Mouse (Mus musculus) ovary, postnatal 10 days (tissue): ENCODE data around the gene Ano4.
"Not testable (repeated sequence)": the region's sequence is repeated elsewhere in the genome, so short reads cannot be mapped to it uniquely, and the experiment has no call there.

ENCODE experiments used
- DNase-seq: peaks from one replicate; pipeline ENCODE4 v3.0.0; 2022; ENCODE audit warnings: low spot score

The Ano4 gene

DNA sequence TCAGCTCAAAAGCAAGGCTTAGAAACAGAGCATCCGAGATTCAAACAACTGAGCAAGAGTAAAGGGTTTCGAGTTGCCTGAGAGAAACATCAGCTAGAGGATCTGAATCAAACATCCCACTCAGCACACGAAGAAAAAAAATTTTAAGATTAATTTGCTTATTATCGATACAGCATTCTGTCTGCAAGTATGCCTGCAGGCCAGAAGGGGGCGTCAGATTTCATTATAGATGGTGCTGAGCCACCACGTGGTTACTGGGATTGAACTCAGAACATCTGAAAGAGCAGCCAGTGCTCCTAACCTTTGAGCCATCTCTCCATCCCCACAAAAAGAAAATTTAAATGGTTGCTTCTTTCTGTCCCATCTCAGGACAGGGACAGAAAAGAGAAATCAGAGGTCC is 223.2 kb downstream of the Ano4 start:
- no peak for DNase-seq

DNA sequence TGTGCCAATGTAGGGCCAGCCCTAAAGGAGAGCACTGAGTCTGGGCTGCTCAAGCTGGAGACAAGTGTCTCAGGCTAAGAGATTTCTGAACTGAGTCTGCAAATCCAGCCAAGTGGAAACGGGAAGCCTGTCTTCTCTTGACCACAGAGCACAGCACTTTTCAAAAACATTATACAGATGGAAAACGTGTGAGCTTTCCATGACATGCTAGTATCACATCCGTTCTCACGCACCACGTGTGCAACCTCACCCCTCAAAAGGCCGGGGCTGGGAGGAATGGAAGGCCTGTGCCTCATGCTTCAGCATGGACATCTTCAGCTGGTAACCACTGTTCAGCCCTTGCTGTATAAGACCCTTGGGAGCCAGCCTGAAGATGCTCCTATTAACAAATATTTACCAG is 230.2 kb downstream of the Ano4 start:
- DNase-seq, result no peak

DNA sequence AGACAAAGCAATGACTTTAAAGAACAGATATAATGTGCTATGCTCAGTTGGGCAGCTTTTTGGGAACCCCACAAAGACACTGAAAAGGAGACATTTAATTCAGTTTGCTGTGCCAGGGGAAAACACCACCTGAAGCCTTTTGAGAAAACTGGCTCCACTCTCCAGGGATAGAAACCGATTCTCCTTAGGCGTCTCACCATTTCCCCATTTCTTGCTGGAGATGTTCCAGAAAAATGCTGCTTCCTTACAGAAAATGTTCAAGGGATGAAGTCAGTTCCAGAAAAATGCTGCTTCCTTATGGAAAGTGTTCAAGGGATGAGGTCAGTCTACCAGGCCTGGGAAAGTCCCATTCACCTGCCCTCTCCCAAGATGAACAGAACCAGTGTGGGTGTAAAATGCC is 233.1 kb downstream of the Ano4 start:
- DNase-seq, result no peak

DNA sequence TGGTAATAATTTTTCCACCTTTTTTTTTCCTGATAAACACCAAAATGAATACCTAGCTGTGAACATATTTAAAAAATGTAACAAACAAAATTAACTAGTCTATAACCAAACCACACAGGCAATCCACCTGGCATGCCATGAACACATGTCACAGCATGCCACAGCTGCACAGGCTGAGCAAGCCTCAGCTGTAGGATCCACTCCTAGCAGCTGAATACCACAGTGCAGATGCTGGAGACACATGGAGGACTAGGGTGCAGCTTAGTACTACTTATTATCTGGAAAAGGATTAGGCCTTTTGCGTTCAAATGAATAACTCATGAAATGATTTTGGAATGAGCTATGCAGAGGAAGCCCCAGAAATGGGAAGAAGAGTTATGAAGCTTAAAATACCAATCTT is 233.6 kb downstream of the Ano4 start:
- no peak for DNase-seq

DNA sequence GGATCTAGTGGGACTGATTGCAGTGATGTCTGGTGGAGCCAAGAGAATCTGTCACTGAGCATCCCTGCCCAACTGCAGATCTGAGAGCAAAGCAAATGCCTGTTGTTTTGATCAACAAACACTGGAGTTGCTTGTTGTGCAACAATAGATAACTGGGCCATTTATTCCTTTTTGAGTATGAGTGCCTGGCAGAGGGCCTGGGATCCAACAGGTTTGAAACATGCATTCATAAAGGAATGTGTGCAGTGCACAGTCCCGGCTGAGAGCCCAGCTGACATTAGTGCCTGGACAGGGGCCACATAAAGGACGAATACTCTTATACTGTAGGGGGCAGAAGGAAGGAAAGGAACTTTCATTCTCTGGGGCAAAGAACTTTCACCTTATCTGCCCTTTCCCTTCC is 241.0 kb downstream of the Ano4 start:
- DNase-seq, result no peak

DNA sequence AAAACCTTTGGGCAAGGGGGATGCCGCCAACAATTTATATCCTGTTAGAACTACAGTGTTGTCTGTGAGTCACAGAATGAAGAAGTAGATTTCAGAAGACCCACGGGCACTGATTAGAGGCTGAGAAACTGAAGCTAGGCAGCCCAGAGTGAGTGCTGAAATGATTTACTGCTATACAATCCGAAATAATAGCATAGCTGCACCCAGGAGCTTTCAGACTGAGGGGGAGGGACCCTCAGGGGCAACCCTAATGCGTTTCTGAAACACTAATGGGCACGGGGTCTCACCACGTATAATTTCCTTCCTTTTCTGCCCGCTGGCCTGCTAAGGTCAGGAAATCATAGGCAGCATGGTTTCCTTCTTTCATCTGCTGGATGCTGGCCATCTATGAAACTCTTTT is 242.5 kb downstream of the Ano4 start:
- no peak for DNase-seq

DNA sequence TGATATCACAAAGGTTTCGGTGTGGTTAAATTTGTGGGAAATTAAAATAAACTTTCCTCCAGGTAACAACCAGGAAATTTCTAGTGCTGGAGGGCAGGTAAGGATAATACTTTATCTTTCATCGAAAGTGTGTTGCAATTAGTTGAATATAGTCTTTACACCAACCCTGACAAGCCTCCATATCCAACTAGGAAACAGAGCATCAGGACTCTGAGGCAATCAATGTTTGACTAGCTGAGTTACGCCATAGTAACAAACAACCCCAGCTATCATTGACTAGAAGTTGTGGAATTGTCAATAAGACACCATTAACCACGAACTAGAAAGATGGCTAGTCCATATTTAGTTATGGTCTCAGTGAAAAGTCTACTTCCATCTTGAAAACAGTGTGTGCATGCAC is 246.4 kb downstream of the Ano4 start:
- DNase-seq, result no peak

DNA sequence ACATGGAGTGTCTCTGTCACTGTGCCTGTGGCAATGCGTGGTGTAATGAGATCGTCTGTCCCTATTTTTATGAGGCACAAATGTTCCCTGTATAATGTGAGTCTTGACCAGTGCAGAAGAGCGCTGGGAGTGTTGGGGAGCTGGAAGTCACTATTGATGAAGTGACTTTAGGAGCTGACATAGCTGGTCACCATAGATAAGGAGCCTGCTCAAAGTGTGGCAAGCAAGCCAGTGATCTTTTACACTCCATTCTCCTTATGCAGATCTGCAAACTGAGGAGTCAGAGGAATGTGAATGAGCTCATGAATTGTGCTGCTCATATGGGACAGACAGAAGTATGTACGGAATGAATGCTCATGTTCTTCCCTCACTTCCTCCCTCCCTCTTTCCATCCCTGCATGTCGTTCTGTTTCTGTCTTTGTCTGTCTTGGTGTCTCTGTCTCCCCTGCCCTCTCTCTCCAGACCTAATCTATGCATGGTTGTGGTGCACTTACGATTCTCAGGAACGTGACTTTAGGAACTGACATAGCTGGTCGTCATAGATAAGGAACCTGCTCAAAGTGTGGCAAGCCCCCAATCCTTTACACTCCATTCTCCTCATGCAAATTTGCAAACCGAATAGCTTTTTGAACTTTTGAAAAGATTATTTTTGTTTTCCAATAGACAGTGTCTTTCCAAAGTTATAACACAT is 252.1 kb downstream of the Ano4 start:
- no peak for DNase-seq

DNA sequence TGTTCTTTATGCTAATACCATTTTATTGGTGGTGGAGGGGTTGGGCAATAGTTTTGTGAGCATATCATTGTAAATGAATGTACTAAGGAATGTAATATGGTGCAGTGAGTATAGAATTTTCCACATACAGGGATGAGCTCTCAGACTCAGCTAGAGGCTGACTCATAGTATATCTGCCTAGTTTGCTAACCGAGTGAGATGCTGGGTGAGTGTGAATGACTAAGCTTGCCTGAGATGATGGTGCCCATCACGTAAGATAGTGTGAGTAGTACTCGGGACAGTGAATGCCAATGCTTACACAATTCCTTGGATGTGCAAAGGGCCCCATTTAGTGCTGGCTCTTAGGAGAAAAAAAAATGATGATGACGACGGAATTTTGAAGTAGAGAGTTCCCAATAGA is 267.1 kb downstream of the Ano4 start:
- no peak for DNase-seq

DNA sequence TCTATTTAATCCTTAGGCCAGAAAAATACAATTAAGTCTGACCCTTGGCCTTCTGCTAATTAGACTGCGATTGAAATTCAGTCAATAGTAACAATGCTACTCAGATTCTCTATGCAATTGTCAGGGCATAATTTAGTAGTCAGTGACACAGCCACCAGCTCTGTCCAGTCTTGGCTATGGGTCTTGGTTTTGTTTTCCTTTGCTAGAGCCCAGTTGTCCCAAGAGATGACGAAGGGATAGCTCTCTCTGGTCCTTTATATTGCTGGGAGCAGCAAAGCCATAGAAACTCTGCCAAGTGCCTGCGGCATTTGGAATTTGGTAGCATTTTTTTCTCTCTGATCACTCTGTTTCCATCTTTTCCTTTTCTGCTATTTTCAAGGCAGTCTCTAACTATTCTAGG is 288.7 kb downstream of the Ano4 start:
- DNase-seq, result no peak

DNA sequence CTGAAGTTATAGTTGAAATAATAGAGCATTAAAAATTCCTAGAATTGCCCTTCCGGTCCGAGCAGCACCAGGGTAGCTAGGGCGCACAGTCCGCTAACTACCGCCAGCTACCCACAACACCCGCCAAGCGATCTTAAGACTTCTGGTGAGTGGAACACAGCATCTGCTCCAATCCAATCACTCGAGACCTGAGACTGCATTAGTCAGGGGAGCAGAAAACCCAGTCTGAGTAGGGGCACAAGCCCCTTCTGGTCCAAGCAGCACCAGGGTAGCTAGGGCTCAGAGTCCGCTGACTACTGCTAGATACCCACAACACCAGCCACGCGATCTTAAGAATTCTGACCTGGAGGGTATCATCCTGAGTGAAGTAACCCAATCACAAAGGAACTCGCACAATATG is 299.6 kb downstream of the Ano4 start:
- not testable (repeated sequence) for DNase-seq

DNA sequence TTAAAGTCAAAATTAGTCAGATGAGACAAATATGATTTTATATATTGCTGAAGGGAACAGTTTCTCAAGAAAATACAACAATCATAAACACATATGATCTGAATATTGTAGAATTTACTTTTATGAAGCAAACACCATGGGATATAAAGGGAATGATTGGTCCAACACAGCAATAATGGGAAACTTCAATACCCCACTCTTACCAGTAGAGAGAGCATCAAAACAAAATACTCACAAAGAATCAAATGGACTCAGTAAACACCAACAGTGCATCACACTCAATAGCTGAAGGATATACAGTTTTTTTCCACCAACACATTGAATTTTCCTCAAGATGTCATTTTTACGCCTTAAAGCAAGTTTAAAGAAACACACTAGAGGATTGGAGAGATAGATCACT is 300.4 kb downstream of the Ano4 start:
- DNase-seq, result no peak

DNA sequence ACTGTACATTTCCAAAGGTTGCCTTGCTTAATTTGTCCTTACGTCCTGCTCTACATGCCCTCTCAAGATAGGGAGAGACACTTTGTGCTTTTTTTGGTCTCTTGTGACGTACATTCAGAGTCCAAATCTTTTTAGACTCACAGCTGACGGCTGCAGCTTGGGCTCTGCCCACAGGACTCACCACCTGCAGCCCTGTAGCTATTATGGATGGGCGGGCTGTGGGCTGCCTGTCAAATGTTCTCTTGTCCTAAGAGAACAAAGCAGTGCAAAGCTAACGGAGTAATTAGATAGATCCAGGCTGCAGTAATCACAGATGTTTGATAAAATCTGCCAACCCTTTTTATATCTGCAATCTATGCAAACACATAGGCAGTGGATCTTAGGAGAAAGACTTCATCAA is 325.6 kb downstream of the Ano4 start:
- DNase-seq, result no peak

DNA sequence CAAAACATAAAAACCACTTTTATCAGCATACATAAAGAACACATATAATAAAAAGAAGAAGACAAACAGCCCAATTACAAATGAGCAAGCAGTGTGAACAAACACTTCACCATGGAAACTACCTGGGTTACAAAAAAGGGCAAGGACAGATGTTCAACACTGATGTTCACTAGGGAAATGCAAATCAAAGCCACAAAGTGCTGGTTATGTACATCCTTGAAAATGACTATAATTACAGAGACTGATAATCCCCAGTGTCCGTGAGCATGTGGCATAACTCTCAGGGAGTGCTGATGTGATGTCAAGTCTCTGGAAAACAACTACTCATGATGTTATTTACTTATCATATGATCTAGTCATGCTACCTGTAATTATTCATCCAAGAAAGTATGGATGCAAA is 336.3 kb downstream of the Ano4 start:
- no peak for DNase-seq

DNA sequence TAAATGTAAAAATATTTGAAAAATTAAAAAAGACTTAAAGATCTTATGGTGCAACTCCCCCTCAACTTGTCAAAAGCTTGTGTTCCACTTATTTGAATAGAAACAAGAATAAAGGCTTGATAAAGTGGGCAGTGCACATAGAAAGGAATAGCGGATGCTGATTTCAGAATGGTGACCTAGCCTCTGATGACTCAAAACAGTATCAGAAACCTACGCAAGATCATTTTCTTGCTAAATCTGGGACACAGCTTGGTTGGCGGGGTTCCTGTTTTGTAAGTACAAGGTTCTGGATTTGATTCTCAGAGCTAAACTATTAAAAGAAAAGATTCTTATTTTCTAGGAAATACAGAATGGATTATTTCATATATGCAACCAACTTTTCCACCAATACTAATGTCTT is 340.0 kb downstream of the Ano4 start:
- DNase-seq, result no peak

DNA sequence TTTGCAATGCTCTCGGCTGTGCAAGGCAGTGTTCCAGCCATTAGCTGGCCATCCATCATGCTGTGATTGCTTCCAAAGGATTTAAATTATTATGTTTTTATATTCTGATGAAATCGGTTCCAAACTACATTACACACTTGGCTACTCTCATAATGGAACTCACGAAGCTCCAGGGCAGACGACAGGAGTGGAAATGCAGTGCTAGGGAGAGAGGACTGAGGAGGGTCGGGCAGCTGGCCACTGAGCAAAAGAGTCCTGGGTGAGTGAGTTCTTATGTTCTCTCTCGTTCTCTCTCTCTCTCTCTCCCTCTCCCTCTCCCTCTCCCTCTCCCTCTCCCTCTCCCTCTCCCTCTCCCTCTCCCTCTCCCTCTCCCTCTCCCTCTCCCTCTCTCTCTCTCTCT is 357.6 kb downstream of the Ano4 start:
- no peak for DNase-seq

DNA sequence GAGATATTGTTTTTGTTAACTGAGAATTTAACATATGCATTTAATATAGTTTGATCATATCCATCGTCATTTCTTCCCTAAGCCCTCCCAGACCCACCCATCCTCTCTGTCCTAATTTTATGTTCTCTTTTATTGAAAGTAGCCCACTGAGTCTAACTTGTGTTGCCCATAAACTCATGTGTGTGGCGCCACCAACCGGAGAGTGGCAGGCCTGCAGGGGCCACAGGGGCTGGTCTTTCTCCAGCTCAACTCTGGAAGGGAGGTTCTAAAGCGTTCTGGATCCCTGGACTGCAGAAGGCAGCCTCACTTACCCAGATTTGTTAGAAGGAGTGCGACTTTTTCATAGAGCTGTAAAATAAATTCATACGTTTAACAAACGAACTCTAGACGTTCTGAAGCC is 361.1 kb downstream of the Ano4 start:
- no peak for DNase-seq

DNA sequence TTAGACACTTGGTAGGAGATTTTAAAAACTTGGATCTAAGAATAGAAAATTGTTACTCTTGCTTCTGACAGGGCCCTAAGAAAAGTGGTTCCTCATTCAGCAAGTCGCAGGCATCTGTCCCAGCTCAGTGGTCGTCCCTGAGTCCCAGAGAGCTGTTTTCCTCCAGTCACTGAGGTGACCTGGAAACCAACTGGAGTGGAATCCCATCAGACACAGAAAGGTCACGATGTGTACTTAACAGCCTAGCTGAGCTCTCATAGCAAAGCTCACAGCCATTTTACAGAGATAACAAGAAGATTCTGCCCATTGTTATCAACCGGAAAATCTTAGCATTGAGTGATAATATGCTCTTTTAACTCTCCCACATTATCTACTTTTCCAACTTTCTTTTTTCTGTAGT is 365.1 kb downstream of the Ano4 start:
- no peak for DNase-seq

DNA sequence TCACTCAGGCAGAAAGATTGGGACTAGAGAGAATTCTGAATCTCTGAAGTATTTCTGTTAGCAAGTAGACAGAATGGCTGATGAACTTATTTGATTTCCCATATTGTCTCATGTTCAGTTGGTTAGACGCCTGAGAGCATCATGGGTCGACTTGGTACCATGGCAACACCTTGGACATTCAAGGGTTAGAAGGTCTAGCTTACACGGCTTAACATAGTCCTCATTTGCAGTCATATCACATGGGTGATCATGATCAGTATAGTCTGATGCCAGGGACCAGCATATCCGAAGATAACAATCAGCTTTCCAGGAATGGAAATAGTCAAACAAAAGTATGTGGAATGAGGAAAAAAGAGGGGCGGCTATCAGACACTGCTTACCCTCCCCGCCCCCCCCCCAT is 365.6 kb downstream of the Ano4 start:
- DNase-seq, result no peak

DNA sequence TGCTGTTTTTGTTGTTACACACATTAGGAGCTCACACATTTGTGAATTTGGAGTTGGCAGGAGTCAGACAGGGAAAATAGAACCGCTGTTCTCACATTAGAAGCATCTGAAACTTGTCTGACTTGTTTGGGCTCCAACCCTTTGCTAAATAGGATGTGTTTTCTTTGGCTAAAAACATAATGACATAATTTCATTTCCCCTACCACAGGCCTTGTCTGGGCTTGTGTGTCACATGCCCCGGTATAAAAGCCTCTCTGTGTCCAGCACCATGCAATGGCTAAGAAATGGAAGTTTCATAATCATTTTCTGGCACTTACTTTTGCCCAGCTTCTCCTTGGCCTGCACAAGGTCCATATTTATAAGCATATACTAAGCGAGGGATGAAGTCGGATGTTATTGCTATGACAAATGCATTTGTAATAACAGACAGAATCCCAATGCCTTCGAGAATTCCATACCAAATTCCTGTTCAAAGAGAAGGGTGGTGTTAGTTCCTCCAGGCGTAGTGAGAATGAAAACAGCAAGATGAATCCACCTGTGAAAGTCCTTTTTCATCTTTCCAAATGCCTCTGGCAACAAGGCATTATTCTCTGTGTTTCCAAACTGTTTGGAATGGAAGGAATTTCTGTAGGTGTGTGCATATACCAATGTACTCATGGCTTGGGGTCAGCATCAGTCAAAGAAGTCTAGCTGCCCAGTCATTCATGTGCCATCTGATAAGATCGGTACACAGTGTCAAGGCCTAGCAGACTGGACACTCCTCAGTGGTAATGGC is 373.4 kb downstream of the Ano4 start:
- DNase-seq, result no peak

DNA sequence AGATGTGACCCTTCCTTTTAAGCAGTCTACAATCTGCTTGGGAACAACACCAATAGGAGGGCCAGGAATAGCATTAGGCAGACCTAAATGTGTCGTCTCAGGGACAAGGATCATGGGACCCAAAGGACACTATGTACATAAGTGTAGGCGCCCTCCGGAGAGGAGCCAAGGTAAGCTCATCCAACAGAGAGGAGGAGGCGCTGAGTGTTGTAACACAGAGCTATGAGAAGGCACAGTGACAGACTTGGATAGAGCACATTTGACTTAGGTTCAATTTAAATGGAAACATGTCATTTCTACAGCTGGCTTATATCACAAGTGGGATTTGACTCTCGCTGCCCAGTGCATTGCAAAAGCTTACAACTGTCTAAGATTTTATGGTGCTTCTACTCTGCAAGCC is 376.0 kb downstream of the Ano4 start:
- no peak for DNase-seq

DNA sequence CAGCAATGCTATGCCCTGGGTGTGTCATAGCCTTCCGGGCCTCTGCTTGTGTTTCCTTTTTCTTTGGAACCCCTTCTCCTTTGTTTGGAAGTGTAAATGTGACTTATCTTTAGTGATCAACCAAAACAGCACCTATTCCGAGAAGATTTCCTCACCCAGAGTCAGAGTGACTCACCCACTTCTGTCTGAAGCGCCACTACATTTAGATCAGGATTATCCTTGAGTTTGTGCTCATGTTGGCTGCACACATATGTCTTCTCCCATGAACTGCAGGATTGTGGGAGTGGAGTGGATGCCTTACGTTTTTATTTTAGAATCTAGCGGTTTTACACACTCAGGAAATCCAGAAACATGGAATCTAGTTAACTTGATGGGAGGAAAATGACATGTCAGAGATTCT is 383.8 kb downstream of the Ano4 start:
- no peak for DNase-seq

DNA sequence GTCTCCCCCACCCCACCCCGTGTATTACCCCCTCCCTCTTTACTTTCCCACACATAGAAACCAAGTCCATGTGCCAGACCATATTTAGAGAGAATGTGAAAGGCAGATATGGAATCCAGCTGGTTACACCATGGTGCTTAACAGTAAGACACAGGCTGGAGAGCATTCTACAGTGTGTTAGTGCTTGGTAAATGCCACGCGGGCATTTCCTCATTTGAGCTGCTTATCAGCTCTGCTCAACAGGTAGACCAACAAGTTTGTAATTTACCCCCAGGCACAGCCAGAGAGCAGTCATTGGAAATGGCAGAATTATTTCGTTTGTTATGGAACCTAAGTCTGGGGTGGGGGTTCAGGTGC is 394.3 kb downstream of the Ano4 start:
- no peak for DNase-seq

DNA sequence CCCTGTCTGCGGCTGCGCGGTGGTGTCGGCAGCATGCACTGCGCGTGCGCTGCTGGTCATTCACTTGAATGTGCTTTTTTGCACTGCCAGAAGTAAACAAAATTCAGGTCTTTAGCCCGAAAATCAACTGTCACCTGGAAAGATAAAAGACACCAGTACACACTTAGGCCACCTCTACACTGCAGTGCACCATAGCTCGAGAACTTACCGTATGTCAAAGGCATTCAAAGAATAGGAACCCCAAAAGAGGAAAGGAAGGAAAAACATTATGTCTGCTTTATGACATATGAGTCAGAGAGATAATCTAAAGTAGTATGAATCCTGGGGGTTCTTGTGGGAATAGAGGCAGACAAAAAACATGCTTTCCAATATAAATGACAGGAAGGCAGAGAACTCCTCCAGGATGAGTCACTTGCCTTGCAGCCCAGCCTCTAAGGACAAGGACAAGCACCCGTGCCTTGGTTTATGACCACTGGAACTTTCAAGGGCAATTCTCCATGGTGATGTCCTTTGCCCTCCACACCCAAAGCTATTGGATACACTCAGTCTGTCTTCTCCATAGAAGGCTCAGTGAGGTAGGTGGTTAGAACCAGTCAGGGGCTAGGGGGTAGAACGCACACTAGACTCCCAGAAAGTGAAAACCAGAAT is 394.8 kb downstream of the Ano4 start:
- no peak for DNase-seq
